Mouse (Mus musculus): Measurements from ENCODE around the gene Atf6. TPM values are rescaled to one million over a fixed set of nuclear protein-coding genes. Genes with fewer than 3 reads are reported as not detected.

Atf6 gene
- total RNA-seq, 2 experiments from 2014 or later = 53.3 to 59.4 TPM

DNA sequence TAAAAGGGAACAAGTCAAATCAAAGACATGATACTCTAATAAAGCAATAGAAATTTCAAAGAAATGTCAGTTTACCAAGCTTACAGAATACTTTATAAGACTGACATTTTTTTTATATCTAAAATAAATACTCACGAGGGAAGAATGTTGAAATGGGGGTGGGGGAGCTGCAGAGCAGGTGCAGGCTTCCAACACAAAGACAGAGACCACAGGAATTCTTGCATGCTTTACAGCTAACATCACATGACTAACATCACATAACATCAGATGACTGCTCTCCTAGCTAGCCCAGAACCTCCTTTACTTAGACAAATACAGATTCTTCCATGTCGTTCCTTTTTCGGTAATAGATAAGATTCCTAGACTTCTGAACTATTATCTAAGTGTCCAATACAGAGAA is 76.6 kb downstream of the Atf6 start:
- intact Hi-C loops (cut with DNase I) = no loop called here
- no peak for DNase-seq (ENCODE audit: low spot score in 2 of 2)

DNA sequence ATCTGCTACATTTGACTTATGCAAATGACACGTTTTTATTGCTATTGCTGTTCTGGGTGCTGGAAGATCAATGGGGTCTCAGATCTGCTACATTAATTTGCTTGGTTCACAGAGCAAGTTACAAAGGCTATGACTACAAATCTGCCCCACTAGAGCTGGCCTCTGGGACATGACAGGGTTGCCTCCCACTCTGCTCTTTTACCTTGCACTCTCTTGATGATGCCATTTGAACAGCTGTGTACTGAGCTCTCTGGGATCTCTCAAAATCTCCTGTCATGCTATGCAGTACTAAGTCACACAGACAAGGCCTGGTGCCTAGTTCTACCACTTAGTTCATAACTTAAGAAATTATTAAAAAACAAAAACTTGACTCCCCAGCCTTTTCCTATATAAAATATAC is 79.9 kb downstream of the Atf6 start:
- intact Hi-C loops (cut with DNase I) = no loop called here
- no peak for DNase-seq (ENCODE audit: low spot score in 2 of 2)

DNA sequence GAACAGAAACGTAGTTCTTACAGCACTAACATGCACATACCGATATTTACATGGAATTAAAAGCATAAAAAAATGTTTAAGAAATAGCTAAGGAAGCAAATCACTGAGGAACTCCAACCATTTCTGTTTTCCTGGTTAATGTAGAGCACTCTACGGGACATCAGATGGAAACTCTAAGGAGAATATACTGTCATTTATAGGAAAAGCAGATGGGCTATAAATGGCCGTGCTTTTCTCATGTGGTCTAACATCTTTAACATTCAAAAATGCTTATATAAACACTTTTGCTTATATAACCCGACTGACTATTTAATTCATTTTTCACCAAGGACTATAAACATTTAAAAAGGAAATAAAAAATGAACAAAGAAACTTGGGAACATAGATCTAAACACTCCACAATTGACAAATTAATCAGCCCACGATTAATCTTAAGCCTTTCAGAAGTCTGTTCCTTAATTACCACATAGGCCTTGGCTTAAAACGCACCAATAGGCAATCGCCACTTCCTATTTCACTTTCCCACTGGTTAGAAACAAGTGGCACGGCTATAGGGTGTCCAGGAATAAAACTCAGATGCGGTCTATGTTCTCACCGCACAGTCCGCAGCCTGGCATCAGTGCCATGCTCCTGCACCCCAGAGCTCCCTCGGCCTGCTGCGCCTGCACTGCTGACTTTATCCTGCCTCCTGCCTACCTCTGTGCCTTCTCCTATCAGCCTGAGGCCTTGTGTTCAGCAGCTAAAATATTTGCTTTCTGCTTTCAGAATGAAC is 80.8 kb downstream of the Atf6 start:
- intact Hi-C loops (cut with DNase I) = no loop called here
- no peak for DNase-seq (ENCODE audit: low spot score in 2 of 2)

DNA sequence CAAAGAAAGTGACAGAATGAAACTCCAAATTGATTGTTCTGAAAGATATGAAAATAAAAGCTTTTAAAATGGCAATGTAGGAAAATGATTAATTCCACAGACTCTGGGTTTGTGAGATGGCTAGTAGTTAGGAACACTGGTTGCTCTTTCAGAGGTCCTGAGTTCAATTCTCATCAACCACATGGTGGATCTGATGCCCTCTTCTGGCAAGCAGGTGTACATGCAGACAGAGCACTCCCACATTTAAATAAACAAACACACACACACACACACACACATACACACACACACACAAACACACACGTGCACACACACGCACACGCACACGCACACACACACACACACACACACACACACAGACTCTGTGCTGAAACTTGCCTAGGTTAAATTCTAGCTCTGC is 89.9 kb downstream of the Atf6 start:
- DNase-seq (ENCODE audit: low spot score in 2 of 2) = no peak
- intact Hi-C loops (cut with DNase I) = no loop called here

- intact Hi-C loops (cut with DNase I) = no loop called here
- no peak for DNase-seq (ENCODE audit: low spot score in 2 of 2)
These were observed 93.1 kb downstream of the Atf6 start for GRCm38 (mm10) chr1:170774431-170774830.

DNA sequence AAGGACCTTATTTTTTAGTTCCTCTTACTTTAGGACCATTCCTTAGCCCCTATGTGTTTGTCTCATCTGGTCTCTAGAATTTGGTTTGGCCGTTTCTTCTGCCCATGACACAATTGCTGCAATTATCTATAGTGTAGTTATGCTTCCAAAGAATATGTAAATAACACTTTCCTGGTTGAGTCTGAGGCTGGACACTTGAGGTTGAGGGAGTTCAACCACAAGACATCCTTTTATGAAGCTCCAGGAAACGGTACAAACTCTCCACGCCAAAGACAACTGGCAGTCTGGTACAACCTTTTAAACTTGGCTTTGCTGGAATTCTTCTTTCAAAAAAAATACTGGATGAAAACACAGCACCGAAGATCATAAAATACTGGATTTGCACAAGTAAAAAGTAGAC is 94.1 kb downstream of the Atf6 start:
- no peak for DNase-seq (ENCODE audit: low spot score in 2 of 2)
- intact Hi-C loops (cut with DNase I) = no loop called here

- intact Hi-C loops (cut with DNase I) = no loop called here
- DNase-seq (ENCODE audit: low spot score in 2 of 2) = no peak
These were observed 96.1 kb downstream of the Atf6 start for GRCm38 (mm10) chr1:170771437-170772003.

DNA sequence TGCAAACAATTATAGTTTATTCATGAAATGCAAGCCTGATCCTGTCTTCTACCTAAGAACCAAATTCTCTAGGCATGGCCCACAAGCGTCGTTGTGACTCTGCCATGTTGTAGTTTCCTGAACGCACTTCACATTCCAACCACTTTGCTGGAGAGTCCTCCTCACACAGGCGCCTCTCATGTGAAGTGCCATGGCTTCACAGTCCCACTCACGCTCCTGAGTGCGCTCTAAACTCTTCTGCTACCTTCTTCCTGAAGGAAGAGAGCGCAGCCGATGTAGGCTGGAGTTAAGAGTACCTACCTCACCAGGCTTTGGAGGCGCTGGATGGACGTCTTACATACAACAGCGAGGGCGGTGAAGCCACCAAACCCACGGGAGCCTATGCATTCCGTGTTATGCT is 96.9 kb downstream of the Atf6 start:
- no peak for DNase-seq (ENCODE audit: low spot score in 2 of 2)
- intact Hi-C loops (cut with DNase I) = no loop called here

DNA sequence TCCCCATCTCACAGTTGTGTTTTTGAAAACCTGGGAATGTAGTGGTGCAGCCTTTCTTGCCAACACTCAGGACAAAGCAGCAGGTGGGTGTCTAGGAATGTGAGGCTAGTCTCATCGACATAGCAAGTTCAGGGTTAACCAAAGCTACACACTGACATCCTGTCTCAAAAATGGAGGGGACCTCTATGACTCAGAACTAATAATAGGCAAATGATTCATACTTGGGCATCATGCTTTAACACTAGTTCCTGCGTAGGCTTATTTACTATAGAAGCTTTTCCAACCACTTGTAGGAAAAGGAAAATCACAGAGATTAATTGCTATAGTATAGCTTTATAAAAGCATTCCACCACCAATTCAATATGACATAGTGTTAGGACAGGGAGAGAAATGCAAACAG is 100.6 kb downstream of the Atf6 start:
- DNase-seq (ENCODE audit: low spot score in 2 of 2) = no peak
- intact Hi-C loops (cut with DNase I) = no loop called here

GRCm38 (mm10) chr1:170764798-170765197 is 102.8 kb downstream of the Atf6 start:
- intact Hi-C loops (cut with DNase I) = no loop called here
- DNase-seq (ENCODE audit: low spot score in 2 of 2) = no peak

DNA sequence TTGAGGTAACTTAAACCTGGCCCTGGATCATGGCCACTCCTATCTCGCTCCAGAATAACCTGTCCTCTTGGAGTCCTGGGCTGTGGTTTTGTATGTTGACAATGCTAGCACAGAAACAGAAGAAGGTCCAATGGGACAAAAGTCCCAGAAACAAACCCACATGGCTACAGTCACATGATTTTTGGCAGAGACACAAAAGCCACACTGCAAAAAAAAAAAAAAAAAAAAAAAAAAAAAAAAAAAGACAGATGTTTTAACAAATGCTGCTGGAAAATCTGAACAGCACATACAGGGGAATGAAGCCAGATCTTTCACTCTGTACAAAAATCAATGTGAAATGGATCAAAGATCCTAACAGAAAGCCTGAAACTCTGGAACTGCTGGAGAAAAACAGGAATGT is 105.9 kb downstream of the Atf6 start:
- intact Hi-C loops (cut with DNase I) = no loop called here
- DNase-seq (ENCODE audit: low spot score in 2 of 2) = no peak

DNA sequence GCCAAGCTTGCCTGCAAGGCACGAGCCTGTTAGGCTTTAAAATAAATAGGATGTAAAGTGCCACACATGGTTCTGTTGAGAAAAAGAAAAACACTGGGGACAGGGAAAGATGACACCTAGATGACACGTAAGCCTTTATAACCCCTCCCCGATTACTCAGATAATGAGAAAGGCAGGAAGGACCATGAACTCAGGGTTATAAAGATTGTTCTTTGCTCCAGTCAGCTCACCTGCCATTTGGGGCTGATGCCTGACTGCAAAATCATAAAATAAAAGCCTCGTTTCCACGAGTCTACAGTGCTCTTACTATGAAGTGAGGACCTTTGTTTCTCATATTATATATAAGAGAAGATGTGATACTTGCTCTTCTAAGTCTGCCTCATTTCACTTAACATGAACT is 114.0 kb downstream of the Atf6 start:
- DNase-seq (ENCODE audit: low spot score in 2 of 2) = no peak
- intact Hi-C loops (cut with DNase I) = no loop called here

GRCm38 (mm10) chr1:170751797-170752196 is 115.8 kb downstream of the Atf6 start:
- intact Hi-C loops (cut with DNase I) = no loop called here
- DNase-seq (ENCODE audit: low spot score in 2 of 2) = no peak

- intact Hi-C loops (cut with DNase I) = no loop called here
- no peak for DNase-seq (ENCODE audit: low spot score in 2 of 2)
These were observed 121.0 kb downstream of the Atf6 start for GRCm38 (mm10) chr1:170746523-170746922.

DNA sequence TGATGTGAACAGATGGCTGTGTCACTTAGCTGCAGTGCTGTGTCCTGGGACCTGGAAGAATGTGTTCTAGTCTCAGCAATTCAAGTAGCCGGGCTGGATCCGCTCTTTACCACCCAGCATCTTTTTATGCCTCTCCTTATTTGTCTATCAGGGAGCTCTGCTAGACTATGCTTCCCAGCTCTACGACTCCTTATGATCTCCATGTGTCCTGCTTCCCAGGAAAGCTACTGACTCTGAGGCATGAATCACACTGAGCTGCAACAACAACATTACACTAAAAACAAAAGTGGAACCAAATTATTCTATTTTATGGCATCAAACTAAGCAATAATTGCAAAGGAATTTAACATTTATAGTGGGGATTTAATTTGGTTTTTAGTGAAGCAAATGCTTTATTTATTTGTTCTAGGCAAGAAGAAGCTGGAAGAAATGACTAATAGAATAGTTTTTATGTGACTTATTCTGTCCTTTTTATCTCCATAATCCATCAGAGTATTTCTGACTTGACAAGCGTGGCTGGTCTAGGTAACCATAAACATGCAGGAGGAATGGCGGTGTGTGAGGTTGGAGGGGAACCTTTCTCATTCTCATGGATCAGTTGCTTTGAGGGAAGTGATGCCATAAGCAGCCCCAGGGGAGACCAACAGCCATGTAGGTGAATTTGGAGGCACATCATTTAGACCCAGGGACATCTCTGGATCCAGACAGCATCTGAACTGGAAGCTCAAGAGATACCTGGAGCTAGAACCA is 125.9 kb downstream of the Atf6 start:
- intact Hi-C loops (cut with DNase I) = no loop called here
- no peak for DNase-seq (ENCODE audit: low spot score in 2 of 2)

- no peak for DNase-seq (ENCODE audit: low spot score in 2 of 2)
- intact Hi-C loops (cut with DNase I) = no loop called here
These were observed 132.7 kb downstream of the Atf6 start for GRCm38 (mm10) chr1:170734866-170735265.

DNA sequence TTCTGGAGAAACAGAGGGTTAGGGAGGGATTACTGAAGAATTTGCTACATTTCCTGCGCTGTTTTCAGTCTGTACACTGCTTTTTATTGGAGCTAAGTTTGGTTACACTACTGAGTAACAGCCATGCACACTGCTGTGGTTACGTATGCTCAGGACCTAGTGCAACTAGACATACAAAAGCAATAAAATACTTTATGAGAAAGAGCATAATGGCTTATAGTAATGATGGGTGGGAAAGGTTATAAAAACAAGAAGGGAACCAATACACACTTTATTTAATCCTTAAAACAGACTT is 135.0 kb downstream of the Atf6 start:
- intact Hi-C loops (cut with DNase I) = no loop called here

GRCm38 (mm10) chr1:170731865-170732595 is 135.5 kb downstream of the Atf6 start:
- intact Hi-C loops (cut with DNase I) = no loop called here
- DNase-seq (ENCODE audit: low spot score in 2 of 2) = peak; percentile 36 to 41

More for the DNA sequence above, 135.0 kb downstream of the Atf6 start:
- DNase-seq (ENCODE audit: low spot score in 2 of 2) = no peak

DNA sequence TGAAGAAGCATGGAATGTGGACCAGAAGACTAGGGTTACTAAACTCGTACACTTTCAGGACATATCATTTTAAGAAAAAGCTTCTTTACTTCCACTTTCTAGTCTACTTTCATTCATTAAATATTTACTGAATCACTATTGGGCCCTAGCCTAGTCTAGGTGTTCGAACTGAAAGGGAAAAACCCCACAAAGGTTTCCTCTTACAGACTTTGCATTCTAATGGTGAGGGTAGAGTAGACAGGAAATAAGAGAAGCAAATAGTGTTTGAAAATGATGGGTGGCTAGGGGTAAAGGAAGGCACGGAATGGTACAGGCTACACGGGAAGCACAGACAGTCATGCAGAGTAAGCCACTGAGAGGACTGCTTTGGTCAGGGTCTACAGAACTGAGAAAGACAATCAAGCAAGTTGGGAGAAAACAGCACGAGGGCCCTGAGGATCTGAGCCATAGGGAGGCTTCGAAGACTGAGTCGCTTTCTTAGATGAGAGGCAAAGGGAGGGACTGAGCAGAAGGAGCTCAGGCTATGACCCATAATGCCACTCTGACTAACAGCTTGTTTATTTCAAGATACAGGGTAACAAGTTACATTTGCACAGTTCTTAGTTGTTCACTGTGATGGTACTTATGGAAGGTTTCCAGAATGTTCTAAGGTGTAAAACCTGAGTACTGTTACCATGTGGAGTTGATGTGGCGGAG is 138.2 kb downstream of the Atf6 start:
- no peak for DNase-seq (ENCODE audit: low spot score in 2 of 2)
- intact Hi-C loops (cut with DNase I) = no loop called here

DNA sequence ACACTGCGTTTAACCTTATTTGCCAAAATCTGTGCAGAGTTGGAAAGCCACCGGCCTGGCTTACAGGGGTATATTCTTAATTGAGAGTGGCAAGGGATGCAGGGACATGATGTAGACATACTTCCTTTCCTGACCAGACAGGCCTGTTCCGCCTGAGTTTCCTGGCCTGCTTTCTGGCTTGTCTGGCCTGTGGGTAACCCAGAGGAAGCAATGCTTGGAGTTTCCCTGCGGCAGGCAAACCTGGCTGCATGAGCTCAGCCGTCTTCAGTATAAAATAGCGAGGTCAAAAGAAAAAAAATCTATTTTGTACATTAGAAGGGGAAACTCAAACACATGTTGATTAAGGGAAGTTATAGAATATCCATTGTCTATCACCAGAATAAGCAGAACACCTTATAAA is 139.0 kb downstream of the Atf6 start:
- intact Hi-C loops (cut with DNase I) = no loop called here
- no peak for DNase-seq (ENCODE audit: low spot score in 2 of 2)

Data from left cerebral cortex, postnatal 36 days (tissue).